17 mouse cellular contexts compared by ENCODE assay signal in the genomic region with DNA sequence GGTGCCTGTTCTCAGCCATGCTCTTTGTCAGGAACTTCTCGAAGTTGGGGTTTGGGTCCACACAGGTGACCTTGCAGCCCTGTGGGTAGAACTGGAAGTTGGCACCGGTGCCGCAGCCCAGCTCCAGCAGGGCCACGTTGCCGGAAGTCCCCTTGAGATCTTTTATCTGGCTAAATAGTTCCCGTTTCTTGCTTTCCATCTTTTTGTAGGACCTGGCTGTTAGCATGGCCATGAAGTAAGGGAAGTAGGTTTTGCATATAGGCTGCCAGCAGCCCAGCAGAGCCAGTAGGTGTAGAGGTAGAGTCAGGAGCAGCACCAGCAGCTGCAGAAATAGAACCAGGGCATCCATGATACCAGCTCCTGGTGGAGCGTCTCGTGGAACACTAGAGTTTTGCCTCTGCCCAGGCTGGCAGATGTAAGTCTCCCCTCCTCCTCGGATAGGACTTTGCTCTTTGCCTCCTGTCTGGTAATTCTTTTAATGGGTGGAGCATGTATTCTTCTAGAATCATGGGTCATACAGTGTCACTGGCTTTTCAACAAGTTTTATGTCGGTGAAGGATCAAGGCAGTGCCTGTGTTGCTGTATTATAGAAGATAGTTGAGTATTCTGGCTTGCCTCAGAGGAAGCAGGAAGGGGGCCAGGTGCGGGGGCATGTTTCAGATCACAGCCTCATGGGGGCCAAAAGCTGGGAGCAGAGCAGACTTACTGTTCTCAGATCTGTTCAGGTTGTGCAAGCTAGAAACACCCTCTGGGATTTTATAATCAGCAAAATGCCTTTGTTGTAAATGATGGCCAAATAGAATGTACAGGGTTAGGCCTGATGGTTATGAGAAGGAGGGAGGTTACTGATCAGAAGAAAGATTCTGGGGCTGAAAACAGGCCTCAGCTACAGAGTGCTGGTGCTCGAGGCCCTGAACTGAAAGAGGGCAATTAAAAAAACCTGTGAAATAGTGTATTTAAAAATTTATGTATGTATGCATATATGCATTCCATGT. TPM values are rescaled to one million over a fixed set of nuclear protein-coding genes. Genes with fewer than 3 reads are reported as not detected.
A peak's percentile ranks its signal among the peaks of the same experiment; 100 is the strongest.
DNase-seq lines count a peak whose midpoint lies in the region; ATAC-seq and TF ChIP-seq lines count a peak whose summit lies in the region.
"Had no signal": no experiment of that assay in that cellular context is flagged by ENCODE, and none has a peak within 500 bp of the region (broad histone marks: within the 10 kb centered on the region; RNA-seq: fewer than 3 reads in every experiment).

A gene (minus strand): TSS at position 399 of the 995 bp plus-strand sequence.

- peak; percentile 54; the same call in 1 of the 2 replicates for ATAC-seq in heart, embryonic 16.5 days (replicated peaks; ENCODE audit: extremely low read depth, insufficient read depth, low FRiP score)
- no peak for ATAC-seq in kidney, embryonic 16.5 days (ENCODE audit: low FRiP score, low TSS enrichment)
- ATAC-seq in hindbrain, postnatal 0 days = no peak

- H3K27ac ChIP-seq in heart, embryonic 16.5 days (ENCODE audit: low read length) = peak within 1 kb of the TSS; percentile 34; the same call in 1 of the 2 replicates
- no peak within 1 kb of the TSS for H3K27ac ChIP-seq in heart, embryonic 10.5 days
- no peak within 1 kb of the TSS for H3K27ac ChIP-seq in kidney, embryonic 16.5 days (ENCODE audit: low read length)
- H3K27ac ChIP-seq in hindbrain, postnatal 0 days = no peak within 1 kb of the TSS
- H3K27ac ChIP-seq: hindbrain, embryonic 15.5 days; liver, embryonic 13.5 days had no signal

- H3K9ac ChIP-seq in heart, embryonic 16.5 days (ENCODE audit: low read length) = no peak within 1 kb of the TSS
- H3K9ac ChIP-seq in kidney, embryonic 16.5 days (replicated peaks; ENCODE audit: low read length) = no peak within 1 kb of the TSS
- H3K9ac ChIP-seq in hindbrain, postnatal 0 days (replicated peaks; ENCODE audit: low read length) = no peak within 1 kb of the TSS
- H3K9ac ChIP-seq: hindbrain, embryonic 15.5 days; liver, embryonic 13.5 days had no signal

- WGBS in heart, embryonic 16.5 days = 66% methylated on average over 12 of the region's 12 CpGs
- 75% methylated on average over 12 of the region's 12 CpGs for WGBS in heart, embryonic 10.5 days
- WGBS in kidney, embryonic 16.5 days = 78% methylated on average over 12 of the region's 12 CpGs
- 83% methylated on average over 12 of the region's 12 CpGs for WGBS in hindbrain, postnatal 0 days

- TF ChIP-seq CTCF in hindbrain, postnatal 0 days (IDR thresholded peaks at IDR 0.05; ENCODE audit: low read depth) = no peak

- DNase-seq in heart, embryonic 10.5 days (ENCODE audit: low spot score) = no peak
- peak; percentile 62 for DNase-seq in fat pad, adult 2 months (ENCODE audit: extremely low read depth, low read depth, low spot score)
- DNase-seq in thymus, postnatal 0 days (ENCODE audit: low spot score) = peak; percentile 82
- DNase-seq in hindbrain, postnatal 0 days (ENCODE audit: low spot score) = no peak
- no peak for DNase-seq in embryo, embryonic 10.5 days (ENCODE audit: low spot score)
- no peak for DNase-seq in neural tube, embryonic 10.5 days (ENCODE audit: extremely low spot score, low spot score)
- DNase-seq: B cell, adult 2 months; cerebellum, adult 11 months; gastrocnemius, postnatal 36 days; liver, embryonic 13.5 days had no signal

- H3K4me3 ChIP-seq in heart, embryonic 16.5 days (ENCODE audit: low read length) = no peak within 1 kb of the TSS
- H3K4me3 ChIP-seq in heart, embryonic 10.5 days = no peak within 1 kb of the TSS
- H3K4me3 ChIP-seq in kidney, embryonic 16.5 days (ENCODE audit: low read length) = no peak within 1 kb of the TSS
- H3K4me3 ChIP-seq in hindbrain, postnatal 0 days (ENCODE audit: low read length) = no peak within 1 kb of the TSS
- H3K4me3 ChIP-seq: hindbrain, embryonic 15.5 days; liver, embryonic 13.5 days; myocyte had no signal

- no peaks in the 10 kb centered on the region for H3K36me3 ChIP-seq in heart, embryonic 16.5 days (ENCODE audit: control insufficient read depth, insufficient read depth)
- no peaks in the 10 kb centered on the region for H3K36me3 ChIP-seq in heart, embryonic 10.5 days
- H3K36me3 ChIP-seq in kidney, embryonic 16.5 days (ENCODE audit: insufficient read depth, low read length) = no peaks in the 10 kb centered on the region
- no peaks in the 10 kb centered on the region for H3K36me3 ChIP-seq in hindbrain, postnatal 0 days (ENCODE audit: insufficient read depth, low read length)
- H3K36me3 ChIP-seq: hindbrain, embryonic 15.5 days; liver, embryonic 13.5 days had no signal

- H3K9me3 ChIP-seq in heart, embryonic 16.5 days (replicated peaks; ENCODE audit: control insufficient read depth, low read length) = no peaks in the 10 kb centered on the region
- H3K9me3 ChIP-seq in heart, embryonic 10.5 days = no peaks in the 10 kb centered on the region
- no peaks in the 10 kb centered on the region for H3K9me3 ChIP-seq in kidney, embryonic 16.5 days (ENCODE audit: low read length)
- H3K9me3 ChIP-seq in hindbrain, postnatal 0 days (ENCODE audit: low read length) = no peaks in the 10 kb centered on the region
- H3K9me3 ChIP-seq: hindbrain, embryonic 15.5 days; liver, embryonic 13.5 days had no signal

- peaks cover 2% of the 10 kb centered on the region; the same call in 1 of the 2 replicates for H3K27me3 ChIP-seq in heart, embryonic 16.5 days (ENCODE audit: control insufficient read depth, insufficient read depth, low read length)
- peaks cover 12% of the 10 kb centered on the region; the same call in 1 of the 2 replicates for H3K27me3 ChIP-seq in heart, embryonic 10.5 days (ENCODE audit: insufficient read depth, poor library complexity, severe bottlenecking)
- H3K27me3 ChIP-seq in kidney, embryonic 16.5 days (ENCODE audit: insufficient read depth, low read length) = no peaks in the 10 kb centered on the region
- H3K27me3 ChIP-seq in hindbrain, postnatal 0 days (ENCODE audit: insufficient read depth, low read length) = no peaks in the 10 kb centered on the region
- H3K27me3 ChIP-seq: hindbrain, embryonic 15.5 days had no signal

- 0 out of 2 replicates have a peak, but pooled peaks cover 6% of the 10 kb centered on the region for H3K4me1 ChIP-seq in heart, embryonic 16.5 days (ENCODE audit: control insufficient read depth, insufficient read depth, low read length)
- H3K4me1 ChIP-seq in heart, embryonic 10.5 days = no peaks in the 10 kb centered on the region
- H3K4me1 ChIP-seq in kidney, embryonic 16.5 days (ENCODE audit: insufficient read depth, low read length) = no peaks in the 10 kb centered on the region
- no peaks in the 10 kb centered on the region for H3K4me1 ChIP-seq in hindbrain, postnatal 0 days (ENCODE audit: insufficient read depth, low read length)
- H3K4me1 ChIP-seq: hindbrain, embryonic 15.5 days had no signal

- H3K4me2 ChIP-seq in heart, embryonic 16.5 days (ENCODE audit: low read depth, low read length) = no peak within 1 kb of the TSS
- H3K4me2 ChIP-seq in kidney, embryonic 16.5 days (replicated peaks; ENCODE audit: low read depth, low read length) = no peak within 1 kb of the TSS
- no peak within 1 kb of the TSS for H3K4me2 ChIP-seq in hindbrain, postnatal 0 days (ENCODE audit: low read depth, low read length)
- H3K4me2 ChIP-seq: hindbrain, embryonic 15.5 days; liver, embryonic 13.5 days had no signal

RNA-seq across cellular contexts. Expression of the gene that starts here (rescaled TPM):
- 0.67 TPM in 1 of 2 replicates, not detected in the other for polyA plus RNA-seq in heart, embryonic 16.5 days (2015; fragmentation: Nextera tagmentation; extraction: Ambion mirVana)
- not detected in 2 replicates for polyA plus RNA-seq in heart, embryonic 10.5 days (2016; fragmentation: Nextera tagmentation; extraction: Ambion mirVana)
- polyA plus RNA-seq in kidney, embryonic 16.5 days (2015; fragmentation: Nextera tagmentation; extraction: Ambion mirVana) = 12.0 and 17.1 TPM in 2 replicates
- polyA plus RNA-seq in thymus, postnatal 0 days (2015; fragmentation: Nextera tagmentation; extraction: Ambion mirVana) = 3.4 and 5.5 TPM in 2 replicates
- not detected in 2 replicates for total RNA-seq in hindbrain, postnatal 0 days (2014; rRNA removed)
- polyA plus RNA-seq in hindbrain, postnatal 0 days (2015; fragmentation: Nextera tagmentation; extraction: Ambion mirVana) = not detected in 2 replicates
- total RNA-seq: left cerebral cortex, adult 8-10 months; MEL had no signal
- polyA plus RNA-seq: forebrain, embryonic 11.5 days; hindbrain, embryonic 15.5 days; liver, embryonic 13.5 days had no signal

Comparison
In these comparisons a context has a peak if more than half of its experiments do, and no peak if none do; other contexts are left out.
1. Peak in ATAC-seq and H3K27ac ChIP-seq in heart, embryonic 16.5 days; RNA of the gene not detected or under 1 TPM.
2. DNase-seq: peak in fat pad, adult 2 months (single experiment) and thymus, postnatal 0 days (single experiment); none in heart, embryonic 10.5 days (single experiment), hindbrain, postnatal 0 days (single experiment), embryo, embryonic 10.5 days (single experiment) and neural tube, embryonic 10.5 days (single experiment).